Mouse (Mus musculus): ENCODE data around the gene Il27.
"Not testable (repeated sequence)": the region's sequence is repeated elsewhere in the genome, so short reads cannot be mapped to it uniquely, and the experiment has no call there.

- TF ChIP-seq CTCF (IDR thresholded peaks at IDR 0.05; ENCODE audit: borderline replicate concordance, control insufficient read depth, extremely low read depth, insufficient read depth, low read length, poor library complexity); POLR2A (IDR thresholded peaks at IDR 0.05; ENCODE audit: control insufficient read depth, extremely low read depth, insufficient read depth, low read length, poor library complexity): not testable (repeated sequence)
Observed at GRCm38 (mm10) chr7:126643244-126643617, 48.5 kb upstream of the Il27 start.
